Mouse (Mus musculus) liver, adult 2 months (tissue): ENCODE measurements around the gene A4galt. TPM values are rescaled to one million over a fixed set of nuclear protein-coding genes. Genes with fewer than 3 reads are reported as not detected.

Experiments used
- DNase-seq: peaks from one replicate; pipeline ENCODE4 v3.0.0-alpha.2; 2011; ENCODE audit warnings: low read depth, low spot score; ENCODE audit errors: extremely low read depth
- H3K27ac ChIP-seq: fragments of 200-500 bp; replicated peaks from 2 replicates; pipeline ENCODE4 v1.5.1; 2012; ENCODE audit warnings: low read depth, mild to moderate bottlenecking, control low read depth, inconsistent platforms, low read length; ENCODE audit not compliant: insufficient read depth
- H3K27me3 ChIP-seq: fragments of 200-500 bp; 2 replicates; pipeline ENCODE4 v1.6.1; 2012; ENCODE audit warnings: mild to moderate bottlenecking, moderate library complexity, low read length, inconsistent platforms; ENCODE audit not compliant: control insufficient read depth, insufficient read depth
- H3K36me3 ChIP-seq: fragments of 200-500 bp; 2 replicates; pipeline ENCODE4 v1.6.1; 2012; ENCODE audit warnings: low read length, inconsistent platforms; ENCODE audit not compliant: control insufficient read depth, insufficient read depth
- H3K4me1 ChIP-seq: fragments of 200-500 bp; 2 replicates; pipeline ENCODE4 v1.6.1; 2011; ENCODE audit warnings: low read length; ENCODE audit not compliant: control insufficient read depth, insufficient read depth
- H3K4me3 ChIP-seq: fragments of 200-500 bp; 2 replicates; pipeline ENCODE4 v1.5.1; 2011; ENCODE audit warnings: low read depth, mild to moderate bottlenecking, control low read depth, low read length, moderate library complexity; ENCODE audit not compliant: insufficient read depth
- H3K79me2 ChIP-seq: fragments of 200-500 bp; 2 replicates; pipeline ENCODE4 v1.6.1; 2012; ENCODE audit warnings: inconsistent platforms, mild to moderate bottlenecking, low read length, moderate library complexity; ENCODE audit not compliant: control insufficient read depth, insufficient read depth
- H3K9ac ChIP-seq: fragments of 200-500 bp; 2 replicates; pipeline ENCODE4 v1.6.1; 2012; ENCODE audit warnings: low read depth, mild to moderate bottlenecking, control low read depth, inconsistent platforms, low read length
- CTCF ChIP-seq: fragments of 200-500 bp; IDR thresholded peaks from 2 replicates; pipeline ENCODE4 v1.5.1; 2011; ENCODE audit warnings: low read depth, low read length, control low read depth
- POLR2A ChIP-seq: fragments of 200-500 bp; IDR thresholded peaks from 2 replicates; pipeline ENCODE4 v1.6.1; 2011; ENCODE audit warnings: low read length, control low read depth; ENCODE audit not compliant: insufficient read depth; ENCODE audit errors: extremely low read depth
- WGBS: fragments of 180-500 bp; shearing (Covaris S2); methylation state at CpG from one replicate; pipeline ENCODE4 v1.1.7; 2018; 5-methylcytosine and 5-hydroxymethylcytosine counted together
- polyA plus RNA-seq: library from polyadenylated mRNA; depleted of rRNA; stranded (reverse); fragments of >200 nt; gene quantifications from 2 replicates; pipeline ENCODE4 v1.2.3, GENCODE M21; 2012
- total RNA-seq: library from RNA; depleted of rRNA; stranded (reverse); fragments of >200 nt; gene quantifications from 2 replicates; pipeline ENCODE4 v1.2.3, GENCODE M21; 2014

A4galt gene
- total and polyA plus RNA-seq, 2 experiments, result 0.28 to 0.46 TPM

GRCm38 (mm10) chr15:83221721-83222120, 29.9 kb downstream of the A4galt start:
- H3K79me2 ChIP-seq, result no peaks in the 10 kb centered on the region
- H3K4me3 ChIP-seq, result no peak overlapping the region
- TF ChIP-seq CTCF (no peak), POLR2A (no peak)
- H3K4me1 ChIP-seq, result peaks cover 7% of the 10 kb centered on the region; the same call in 1 of the 2 replicates
- WGBS, result 77% methylated on average over 4 of the region's 4 CpGs
- no peak for DNase-seq
- no peak overlapping the region for H3K27ac ChIP-seq
- no peak overlapping the region for H3K9ac ChIP-seq
- H3K27me3 ChIP-seq, result 0 out of 2 replicates have a peak, but pooled peaks cover 3% of the 10 kb centered on the region
- no peaks in the 10 kb centered on the region for H3K36me3 ChIP-seq

GRCm38 (mm10) chr15:83220368-83221013, 31.1 kb downstream of the A4galt start:
- WGBS, result 79% methylated on average over 9 of the region's 9 CpGs
- no peak for TF ChIP-seq POLR2A
- no peak for TF ChIP-seq CTCF
- no peak overlapping the region for H3K27ac ChIP-seq

GRCm38 (mm10) chr15:83215322-83216216, 36.0 kb downstream of the A4galt start:
- TF ChIP-seq CTCF (no peak), POLR2A (no peak)
- 74% methylated on average over 5 of the region's 5 CpGs for WGBS
- no peak overlapping the region for H3K27ac ChIP-seq

More at GRCm38 (mm10) chr15:83220368-83221013, 31.1 kb downstream of the A4galt start:
- H3K27me3 ChIP-seq, result 0 out of 2 replicates have a peak, but pooled peaks cover 3% of the 10 kb centered on the region
- H3K79me2 ChIP-seq, result no peaks in the 10 kb centered on the region
- no peaks in the 10 kb centered on the region for H3K36me3 ChIP-seq
- DNase-seq, result no peak
- H3K9ac ChIP-seq, result no peak overlapping the region
- H3K4me1 ChIP-seq, result peaks cover 7% of the 10 kb centered on the region; the same call in 1 of the 2 replicates
- no peak overlapping the region for H3K4me3 ChIP-seq

GRCm38 (mm10) chr15:83210229-83210628, 41.3 kb downstream of the A4galt start:
- TF ChIP-seq POLR2A, result no peak
- TF ChIP-seq CTCF, result peak; percentile 13; the same call in 1 of the 2 replicates
- WGBS, result 25% methylated on average over 11 of the region's 11 CpGs
- no peaks in the 10 kb centered on the region for H3K79me2 ChIP-seq
- no peaks in the 10 kb centered on the region for H3K27me3 ChIP-seq
- DNase-seq, result peak; percentile 26
- no peak overlapping the region for H3K27ac ChIP-seq
- no peak overlapping the region; the same call in 1 of the 2 replicates for H3K9ac ChIP-seq
- H3K4me3 ChIP-seq, result no peak overlapping the region
- H3K4me1 ChIP-seq, result no peaks in the 10 kb centered on the region; the same call in 1 of the 2 replicates
- H3K36me3 ChIP-seq, result no peaks in the 10 kb centered on the region

More at GRCm38 (mm10) chr15:83215322-83216216, 36.0 kb downstream of the A4galt start:
- Histone ChIP-seq H3K4me3 (no peak overlapping the region), H3K27me3 (0 out of 2 replicates have a peak, but pooled peaks cover 3% of the 10 kb centered on the region), H3K9ac (no peak overlapping the region), H3K79me2 (no peaks in the 10 kb centered on the region), H3K4me1 (no peaks in the 10 kb centered on the region), H3K36me3 (no peaks in the 10 kb centered on the region)
- DNase-seq, result no peak

- 31% methylated on average over 10 of the region's 10 CpGs for WGBS
- Histone ChIP-seq H3K27me3 (no peaks in the 10 kb centered on the region), H3K4me3 (no peak overlapping the region), H3K9ac (no peak overlapping the region; the same call in 1 of the 2 replicates), H3K27ac (no peak overlapping the region), H3K4me1 (no peaks in the 10 kb centered on the region; the same call in 1 of the 2 replicates), H3K79me2 (no peaks in the 10 kb centered on the region), H3K36me3 (no peaks in the 10 kb centered on the region)
- DNase-seq, result no peak
- TF ChIP-seq POLR2A (no peak), CTCF (no peak)
Measured at GRCm38 (mm10) chr15:83209719-83210118, 41.9 kb downstream of the A4galt start.
